Mouse (Mus musculus) retina, embryonic 14.5 days (tissue): ENCODE measurements around the gene Fam181a.

Experiments
- DNase-seq: peaks from one replicate; pipeline ENCODE4 v3.0.0-alpha.2; 2015; ENCODE audit warnings: low spot score

The Fam181a gene

GRCm38 (mm10) chr12:103310744-103311267 lies at the start of gene Fam181a:
Gene Fam181a (plus strand): TSS chr12:103310975.
- DNase-seq = no peak

GRCm38 (mm10) chr12:103262017-103262865 lies 48.5 kb upstream of the Fam181a start:
- DNase-seq = peak; percentile 58

- DNase-seq = no peak
Observed at GRCm38 (mm10) chr12:103266605-103267004, 44.2 kb upstream of the Fam181a start.

GRCm38 (mm10) chr12:103272176-103272575 lies 38.6 kb upstream of the Fam181a start:
- DNase-seq = no peak

DNA sequence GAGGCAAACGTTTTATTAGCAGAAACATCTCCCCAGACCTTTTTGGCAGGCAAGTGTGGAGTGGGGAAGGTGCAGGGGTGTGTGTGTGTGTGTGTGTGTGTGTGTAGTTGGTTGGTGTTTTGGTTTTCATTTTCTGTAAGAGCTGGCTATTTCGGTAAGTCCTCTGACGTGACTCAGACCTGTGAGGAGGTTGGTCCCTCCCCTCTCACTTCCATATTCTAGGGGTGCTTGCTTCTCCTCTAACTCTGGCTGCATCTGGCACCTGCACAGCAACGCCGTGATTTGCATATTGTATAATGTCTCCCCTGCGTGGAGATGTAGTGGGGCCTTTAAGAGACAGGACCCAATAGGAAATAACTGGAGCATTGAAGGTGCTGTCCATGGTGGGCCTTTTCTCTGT lies 37.7 kb upstream of the Fam181a start:
- DNase-seq = no peak

DNA sequence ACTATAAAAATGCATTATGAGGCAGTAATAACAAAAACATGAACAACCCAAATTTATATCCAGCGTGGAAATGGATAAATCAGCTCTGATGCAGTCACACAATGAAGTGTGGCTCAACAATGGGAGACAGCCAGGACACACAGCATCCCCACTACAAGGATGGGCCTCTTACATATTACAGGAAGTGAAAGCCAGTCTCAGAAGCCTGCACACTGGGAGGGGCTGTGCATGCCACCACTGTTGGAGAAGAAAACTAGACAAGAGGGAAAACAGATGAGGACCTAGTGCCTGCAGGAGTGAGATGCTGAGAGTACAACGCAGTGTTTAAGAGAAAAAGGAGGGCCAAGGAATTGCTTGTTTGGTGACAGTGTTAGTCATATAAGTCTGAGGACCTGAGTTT lies 37.0 kb upstream of the Fam181a start:
- DNase-seq = no peak

DNA sequence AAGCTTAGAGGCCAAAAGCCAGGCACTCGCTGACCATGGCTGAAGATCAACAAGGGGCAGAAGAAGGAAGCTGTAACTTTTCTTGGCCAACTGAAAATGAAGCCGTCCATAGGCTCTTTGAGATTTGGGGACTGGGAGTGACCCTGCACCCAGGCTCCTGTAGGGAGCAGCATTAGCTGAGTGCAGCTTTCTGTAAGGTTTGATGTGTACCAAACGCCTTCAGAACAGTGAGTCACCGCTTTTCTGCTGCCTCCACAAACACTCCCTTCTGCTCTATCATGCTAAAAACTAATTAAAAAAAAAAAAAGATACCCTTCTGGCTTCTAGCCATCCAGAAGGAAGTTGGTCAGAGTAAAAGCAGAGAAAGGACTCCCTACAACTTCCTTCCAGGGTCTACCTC lies 34.4 kb upstream of the Fam181a start:
- DNase-seq = no peak

DNA sequence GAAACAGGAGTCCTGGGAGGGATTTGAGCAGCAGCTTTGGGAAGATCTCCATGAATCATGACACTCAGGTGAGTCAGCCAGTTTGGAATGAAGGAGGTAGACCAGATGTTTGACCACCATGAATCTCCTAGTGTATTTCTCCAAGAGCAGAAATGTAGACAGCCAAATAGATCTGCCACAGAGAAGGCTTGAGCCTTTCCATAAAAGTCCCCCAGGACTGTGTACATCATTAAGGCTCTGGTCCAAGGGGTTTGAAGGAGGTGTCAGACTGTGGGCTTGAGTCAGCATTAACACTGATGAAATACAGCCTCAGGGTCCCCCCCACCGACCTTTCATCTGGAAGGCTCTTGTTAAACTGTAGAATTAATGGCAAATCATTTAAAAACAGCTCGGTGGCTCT lies 29.3 kb upstream of the Fam181a start:
- DNase-seq = no peak

DNA sequence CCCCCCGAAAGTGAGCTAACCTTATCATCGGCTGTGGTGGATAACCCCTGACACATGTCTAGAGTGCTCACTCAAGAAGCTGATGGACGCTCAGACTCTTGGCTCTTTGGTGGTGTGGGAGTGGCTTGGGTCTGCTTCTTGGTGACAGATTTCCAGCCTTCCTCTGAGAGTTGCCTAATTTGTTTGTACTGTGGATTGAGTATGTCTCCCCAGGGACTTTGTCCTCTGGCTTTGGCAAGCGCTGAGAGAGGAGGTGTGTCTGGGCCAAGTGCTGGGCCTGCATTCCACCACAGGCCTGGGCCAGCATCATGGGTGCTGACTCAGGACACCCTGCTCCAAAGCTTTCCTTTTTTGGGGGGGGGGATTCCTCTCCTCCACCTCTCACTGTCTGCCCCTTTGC lies 28.9 kb upstream of the Fam181a start:
- no peak for DNase-seq

GRCm38 (mm10) chr12:103282936-103283335 lies 27.8 kb upstream of the Fam181a start:
- no peak for DNase-seq

- no peak for DNase-seq
Observed at GRCm38 (mm10) chr12:103283411-103283810, 27.4 kb upstream of the Fam181a start.

DNA sequence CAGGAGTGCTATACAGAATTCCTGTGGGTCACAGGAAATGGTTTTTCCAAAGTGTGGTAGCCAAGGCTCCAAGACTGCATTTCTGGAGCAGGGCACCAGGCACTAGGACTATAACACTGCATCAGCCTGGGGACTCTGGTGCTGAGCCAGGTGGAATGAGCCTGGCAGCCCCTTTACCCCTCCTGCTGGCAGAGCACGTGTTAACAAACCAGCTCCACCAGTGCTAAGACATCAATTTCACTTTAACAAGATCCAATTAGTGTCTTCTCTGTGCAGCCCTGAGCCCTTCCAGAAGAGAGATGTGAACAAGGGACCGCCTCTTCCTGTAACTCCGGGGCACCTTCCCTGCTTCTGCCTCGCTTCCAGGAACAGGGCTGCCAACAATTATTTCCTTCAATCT lies 23.5 kb upstream of the Fam181a start:
- no peak for DNase-seq

- no peak for DNase-seq
Observed at GRCm38 (mm10) chr12:103292366-103292765, 18.4 kb upstream of the Fam181a start.

DNA sequence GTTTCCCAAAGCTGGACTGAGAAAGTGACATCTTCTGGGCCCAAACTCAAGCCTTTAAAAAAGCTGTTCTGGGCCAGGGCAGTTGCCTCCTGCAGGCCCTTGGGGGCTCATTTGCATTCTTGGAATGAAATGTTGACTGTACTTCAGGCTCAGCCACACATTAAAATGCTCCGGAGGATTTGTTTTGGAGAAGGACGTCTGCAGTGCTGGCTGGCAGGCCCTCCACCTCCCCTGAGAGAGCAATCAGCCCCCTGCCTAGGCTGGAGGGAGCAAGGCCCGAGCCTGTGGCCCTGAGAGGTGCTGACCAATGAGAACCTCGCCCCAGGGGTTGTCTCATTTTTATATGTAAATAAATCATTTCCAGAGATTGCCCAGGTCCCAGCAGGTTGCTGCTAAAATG lies 14.5 kb upstream of the Fam181a start:
- no peak for DNase-seq

DNA sequence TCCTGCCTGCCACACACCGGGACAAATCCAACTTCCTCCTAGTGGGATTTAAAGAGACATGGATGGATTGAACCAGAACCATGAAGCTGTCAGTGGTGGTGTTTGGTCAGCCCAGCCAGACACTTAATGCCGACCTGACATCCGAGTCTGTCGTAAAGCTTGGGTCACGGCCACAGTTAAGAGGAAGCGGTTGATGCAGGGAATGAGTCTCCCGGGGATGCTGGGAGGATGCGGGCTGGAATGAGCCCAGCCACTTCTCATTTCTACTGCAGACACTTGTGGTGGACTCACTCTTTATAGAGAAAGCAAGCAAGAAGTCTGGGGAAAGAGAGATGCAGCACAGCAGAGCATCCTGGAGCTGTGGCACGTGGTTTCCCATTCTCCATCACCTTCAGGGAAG lies 10.3 kb upstream of the Fam181a start:
- DNase-seq = no peak

- DNase-seq = peak; percentile 85
Observed at GRCm38 (mm10) chr12:103301645-103302044, 9.1 kb upstream of the Fam181a start.

DNA sequence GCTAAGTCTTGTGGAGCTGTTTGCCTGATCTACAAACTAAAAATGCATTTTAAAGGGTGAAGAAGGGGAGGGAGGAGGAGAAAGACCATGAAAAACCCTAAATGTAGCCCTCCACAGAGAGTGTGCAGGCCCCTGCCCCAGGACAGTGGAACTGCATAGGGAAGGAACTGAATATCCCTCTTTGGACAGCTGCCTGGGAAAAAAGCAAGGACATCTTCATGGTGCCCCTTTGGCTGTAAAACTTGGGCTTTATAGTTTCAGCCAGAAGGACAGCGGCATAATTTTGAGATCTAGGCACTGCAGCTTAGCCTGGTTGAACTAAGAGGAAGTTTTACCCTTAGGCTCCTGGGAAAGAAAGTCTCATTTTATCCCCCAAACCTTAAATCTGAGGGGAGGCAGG lies 7.8 kb upstream of the Fam181a start:
- DNase-seq = no peak

DNA sequence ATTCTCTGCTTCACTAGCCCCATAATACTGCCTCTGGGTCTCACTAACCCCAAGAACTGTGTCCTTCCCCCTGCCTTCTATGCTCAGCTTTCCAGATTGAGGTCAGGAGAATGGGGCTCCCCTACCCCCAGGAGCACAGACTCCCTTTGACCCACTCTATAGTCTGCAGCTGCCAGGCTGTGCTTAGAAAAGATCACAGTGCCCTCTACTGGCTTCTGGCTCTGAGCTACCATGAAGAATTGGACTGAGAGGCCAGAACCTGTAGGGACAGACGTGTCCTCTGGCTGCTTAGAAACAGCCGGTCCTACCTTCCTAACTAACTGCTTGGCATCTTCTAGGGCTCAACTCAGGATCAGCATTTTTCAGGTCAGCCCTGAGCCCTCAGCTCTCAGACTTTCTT lies 4.6 kb upstream of the Fam181a start:
- peak; percentile 64 for DNase-seq

DNA sequence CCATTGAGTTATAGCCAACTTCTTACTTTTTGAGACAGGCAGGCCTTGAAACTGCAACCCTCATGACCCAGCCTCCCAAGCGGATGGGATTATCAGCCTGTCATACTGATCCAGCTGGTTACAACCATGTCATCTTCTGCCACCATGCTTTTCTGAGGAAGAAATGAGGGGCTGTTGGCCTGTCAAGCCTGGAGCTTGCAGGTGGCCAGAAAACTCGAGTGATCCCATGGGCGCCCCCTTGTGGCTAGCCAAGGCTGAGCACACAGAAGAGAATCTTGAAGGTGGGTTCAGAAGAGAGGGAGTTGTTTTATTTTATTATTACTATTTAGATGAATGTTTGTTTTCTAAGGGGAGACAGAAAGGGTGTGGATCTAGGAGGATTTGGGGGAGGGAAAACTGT lies 4.1 kb upstream of the Fam181a start:
- peak; percentile 73 for DNase-seq

GRCm38 (mm10) chr12:103311921-103312320 lies 1.1 kb downstream of the Fam181a start:
- DNase-seq = no peak

DNA sequence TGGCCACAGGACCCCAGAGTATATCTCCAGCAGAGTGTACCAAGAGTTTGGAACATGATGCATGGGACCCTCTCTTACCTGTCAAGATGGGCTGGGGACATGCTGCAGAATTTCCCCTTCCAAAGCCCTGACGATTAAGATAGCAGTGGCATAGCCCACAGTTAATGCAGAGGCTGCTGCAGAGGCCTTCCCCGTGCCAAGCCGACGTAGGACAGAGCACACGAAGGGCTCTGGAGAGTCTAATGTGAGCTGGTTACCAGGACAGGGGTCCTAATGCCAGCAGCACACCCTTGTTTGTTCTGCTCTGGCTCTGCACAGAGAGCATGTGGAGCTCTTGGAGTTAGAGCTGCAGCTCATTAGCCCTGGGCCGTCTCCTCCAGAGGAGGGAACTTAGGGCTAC lies 2.5 kb downstream of the Fam181a start:
- DNase-seq = no peak

GRCm38 (mm10) chr12:103313871-103314639 lies 3.3 kb downstream of the Fam181a start:
- peak; percentile 25 for DNase-seq
